Mouse (Mus musculus): ENCODE data around the gene H2-Eb1. TPM values are rescaled to one million over a fixed set of nuclear protein-coding genes. Genes with fewer than 3 reads are reported as not detected.
A peak's percentile ranks its signal among the peaks of the same experiment; 100 is the strongest.

Gene H2-Eb1
- total RNA-seq, 2 experiments from 2014 or later = 38.0 to 114 TPM

- 0 out of 2 replicates have a peak, but pooled peaks have one; percentile 30 for ATAC-seq (ENCODE audit: poor library complexity, severe bottlenecking)
These were observed 6.5 kb downstream of the H2-Eb1 start for GRCm38 (mm10) chr17:34312185-34312584.

DNA sequence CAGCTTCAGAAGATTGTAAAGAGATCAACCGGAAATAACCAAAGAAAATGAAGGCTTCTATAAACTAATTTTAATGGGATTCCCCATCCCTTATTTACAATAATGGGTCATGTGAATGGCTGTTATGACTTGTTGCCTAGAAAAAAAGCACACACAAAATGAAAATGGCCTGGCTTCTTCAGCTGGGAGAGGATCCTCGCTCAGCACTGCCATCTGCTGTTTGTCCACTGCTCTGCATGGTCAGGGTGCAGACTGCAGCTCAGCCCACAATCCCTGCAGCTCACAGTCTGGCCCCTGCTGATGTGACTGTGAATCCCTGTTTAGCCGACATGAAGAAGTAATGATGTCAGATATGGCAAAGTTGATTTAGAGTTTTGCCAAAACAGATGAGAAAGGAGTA lies 7.7 kb downstream of the H2-Eb1 start:
- peak; percentile 90 for ATAC-seq (ENCODE audit: poor library complexity, severe bottlenecking)

DNA sequence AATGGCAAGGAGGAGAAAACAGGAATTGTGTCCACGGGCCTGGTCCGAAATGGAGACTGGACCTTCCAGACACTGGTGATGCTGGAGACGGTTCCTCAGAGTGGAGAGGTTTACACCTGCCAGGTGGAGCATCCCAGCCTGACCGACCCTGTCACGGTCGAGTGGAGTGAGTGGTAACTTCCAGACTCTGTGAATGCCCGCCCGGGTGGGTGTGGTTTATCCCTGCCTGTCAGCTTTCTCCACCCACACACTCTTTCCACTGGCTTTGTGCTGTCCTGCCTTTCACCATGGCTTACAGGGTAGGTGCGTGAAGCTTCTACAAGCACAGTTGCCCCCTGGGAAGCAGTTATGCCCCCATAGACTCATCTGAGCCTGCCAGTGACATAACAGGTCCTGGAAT lies 8.6 kb downstream of the H2-Eb1 start:
- ATAC-seq (ENCODE audit: poor library complexity, severe bottlenecking) = no peak

DNA sequence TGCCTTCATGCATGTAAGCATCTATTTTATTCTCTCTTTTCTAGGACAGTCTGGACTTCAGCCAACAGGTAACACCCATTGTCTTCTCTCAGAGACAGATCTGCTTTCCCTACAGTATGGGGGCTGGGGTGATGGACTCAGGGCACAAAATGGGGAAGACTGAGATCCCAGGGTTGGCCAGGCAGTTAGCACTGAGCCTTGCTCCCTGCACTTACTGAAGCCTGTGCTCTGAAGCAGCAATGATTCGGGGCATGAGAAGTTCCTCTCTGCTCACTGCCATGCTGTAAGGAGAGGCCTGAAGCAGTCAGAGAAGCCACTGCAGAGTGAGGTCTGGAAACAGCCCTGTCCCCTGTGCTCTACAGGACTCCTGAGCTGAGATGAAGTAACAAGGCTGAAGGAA lies 9.8 kb downstream of the H2-Eb1 start:
- no peak for ATAC-seq (ENCODE audit: poor library complexity, severe bottlenecking)

GRCm38 (mm10) chr17:34316697-34317096 lies 11.0 kb downstream of the H2-Eb1 start:
- ATAC-seq (ENCODE audit: poor library complexity, severe bottlenecking) = no peak

DNA sequence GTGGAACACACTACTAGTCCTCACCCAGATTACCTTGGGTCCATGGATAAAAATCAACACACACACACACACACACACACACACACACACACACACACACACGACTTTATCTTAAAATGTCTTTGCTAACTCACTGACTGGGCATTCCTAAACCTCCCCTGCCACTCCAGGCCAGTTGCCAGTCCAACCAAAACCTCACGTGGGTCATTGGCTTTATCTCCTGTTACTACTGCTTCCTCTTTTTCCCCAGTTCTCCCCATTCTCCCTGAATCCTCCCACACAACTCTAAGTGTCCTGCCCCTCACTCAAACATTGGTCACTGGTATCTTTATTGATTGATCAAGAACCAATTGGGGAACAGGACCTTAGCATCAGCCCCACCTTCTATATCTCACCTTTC lies 11.6 kb downstream of the H2-Eb1 start:
- ATAC-seq (ENCODE audit: poor library complexity, severe bottlenecking) = no peak

- ATAC-seq (ENCODE audit: poor library complexity, severe bottlenecking) = no peak
These were observed 19.8 kb downstream of the H2-Eb1 start, which contains the start of gene H2-Eb2 for GRCm38 (mm10) chr17:34325436-34325835. Gene H2-Eb2, plus strand, starts transcription at chr17:34325665.

- ATAC-seq (ENCODE audit: poor library complexity, severe bottlenecking) = no peak
These were observed 20.7 kb downstream of the H2-Eb1 start for GRCm38 (mm10) chr17:34326373-34326772.

- peak; percentile 54 for ATAC-seq (ENCODE audit: poor library complexity, severe bottlenecking)
These were observed 24.1 kb downstream of the H2-Eb1 start for GRCm38 (mm10) chr17:34329807-34330206.

DNA sequence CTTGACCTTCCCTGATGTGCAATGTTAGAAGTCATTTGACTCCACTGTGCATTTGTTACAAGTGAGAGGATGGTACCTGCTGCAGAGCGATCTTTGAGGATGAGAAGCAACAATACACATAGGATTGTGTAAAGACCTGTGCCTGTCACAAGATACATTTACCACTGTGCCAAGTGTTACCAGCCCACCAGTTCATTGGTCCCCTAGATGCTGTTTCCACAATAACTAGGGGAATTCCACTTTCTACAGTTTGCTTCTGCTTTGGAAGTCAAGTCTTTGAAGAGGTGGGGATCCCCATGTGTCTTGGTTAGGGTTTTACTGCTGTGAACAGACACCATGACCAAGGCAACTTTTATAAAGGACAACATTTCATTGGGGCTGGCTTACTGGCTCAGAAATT lies 25.5 kb downstream of the H2-Eb1 start:
- no peak for ATAC-seq (ENCODE audit: poor library complexity, severe bottlenecking)

DNA sequence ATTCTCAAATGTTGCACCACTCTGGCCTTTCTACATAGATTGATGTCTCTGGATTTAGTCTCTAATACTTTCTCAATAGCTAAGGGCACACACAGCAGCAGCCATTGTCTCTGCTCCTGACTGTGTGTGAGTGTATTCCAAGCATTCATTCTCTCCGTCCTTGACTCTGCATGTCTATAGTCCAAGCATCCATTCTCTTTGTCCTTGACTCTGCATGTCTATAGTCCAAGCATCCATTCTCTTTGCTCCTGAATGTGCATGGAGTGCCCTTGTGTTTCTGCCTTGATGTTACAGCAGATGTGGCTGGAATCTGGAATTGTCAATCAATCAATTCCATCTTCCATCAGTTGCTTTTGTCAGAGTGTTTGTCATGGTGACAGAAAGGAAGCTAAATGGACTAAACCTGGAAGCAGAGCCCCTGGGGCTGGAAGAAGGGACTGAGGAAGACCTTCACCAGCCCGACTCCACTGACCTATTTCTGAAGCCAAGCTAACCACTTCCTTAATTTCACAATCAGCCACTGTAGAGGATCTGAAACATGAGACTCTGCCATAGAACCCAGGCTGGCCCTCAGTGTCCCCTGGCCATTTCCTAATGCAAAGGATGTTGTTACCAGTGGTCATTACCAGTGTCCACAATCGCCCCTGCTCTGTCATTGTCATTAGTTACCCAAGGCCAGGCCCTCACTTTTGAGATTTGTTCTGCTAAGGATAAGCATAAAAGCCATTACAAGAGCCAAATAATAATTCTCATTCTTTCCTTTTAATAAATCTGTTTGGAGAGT lies 35.1 kb downstream of the H2-Eb1 start:
- ATAC-seq (ENCODE audit: poor library complexity, severe bottlenecking) = peak; percentile 98

- no peak for ATAC-seq (ENCODE audit: poor library complexity, severe bottlenecking)
These were observed 39.2 kb downstream of the H2-Eb1 start for GRCm38 (mm10) chr17:34344882-34345281.

- ATAC-seq (ENCODE audit: poor library complexity, severe bottlenecking) = no peak
These were observed 39.8 kb downstream of the H2-Eb1 start for GRCm38 (mm10) chr17:34345486-34345885.

- no peak for ATAC-seq (ENCODE audit: poor library complexity, severe bottlenecking)
These were observed 40.4 kb downstream of the H2-Eb1 start for GRCm38 (mm10) chr17:34346041-34346440.

DNA sequence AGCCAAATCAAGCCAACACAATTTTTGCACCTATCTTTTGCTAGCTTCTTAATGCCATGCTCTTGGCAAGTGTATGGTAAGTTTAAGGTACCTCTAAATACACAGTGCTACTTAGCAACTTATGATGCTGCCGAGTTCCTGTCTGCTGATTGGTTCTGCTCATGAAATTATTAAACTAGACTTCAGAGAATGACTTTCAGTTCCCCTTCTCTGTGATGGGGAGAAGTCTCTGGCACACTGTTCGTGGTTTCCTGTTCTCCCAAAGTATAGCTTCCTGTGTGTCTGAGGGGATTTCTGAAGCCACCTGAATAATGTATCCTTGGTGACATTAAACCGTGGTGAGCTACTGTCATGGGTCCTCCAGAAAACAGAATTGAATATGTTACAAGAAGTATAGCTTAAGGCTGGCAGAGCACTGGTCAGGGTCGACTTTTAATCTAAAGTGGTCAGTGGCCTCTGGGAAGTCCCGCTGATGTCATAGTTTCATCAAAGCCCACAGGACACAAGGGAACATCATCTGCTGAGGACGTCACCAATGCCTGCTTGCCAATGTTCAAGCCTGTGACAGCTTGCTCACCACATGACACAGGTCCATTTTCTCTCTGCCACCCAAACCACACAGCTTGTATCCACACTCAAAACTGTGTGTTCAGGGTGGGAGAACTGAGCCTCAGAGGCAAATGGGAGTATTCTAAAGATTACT lies 42.1 kb downstream of the H2-Eb1 start:
- peak; percentile 84 for ATAC-seq (ENCODE audit: poor library complexity, severe bottlenecking)

DNA sequence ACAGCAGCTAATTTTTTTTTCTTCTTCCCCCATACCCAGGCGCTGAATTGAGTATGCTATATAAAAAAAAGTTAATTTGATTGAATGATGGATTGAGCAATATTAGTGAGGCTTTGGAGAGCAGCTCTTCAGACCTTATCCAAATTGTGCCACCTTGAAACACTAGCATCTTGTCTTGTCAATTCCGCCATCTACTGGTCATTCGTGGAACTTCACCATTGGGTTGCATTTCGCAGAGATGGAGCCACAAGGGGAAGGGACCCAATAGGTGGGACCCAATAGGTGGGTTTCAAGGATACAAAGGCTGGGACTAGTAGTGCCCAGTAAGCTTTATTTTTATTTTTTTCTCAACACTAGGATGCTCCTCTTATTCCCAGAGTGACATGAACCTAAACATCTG lies 43.8 kb downstream of the H2-Eb1 start:
- ATAC-seq (ENCODE audit: poor library complexity, severe bottlenecking) = peak; percentile 75

DNA sequence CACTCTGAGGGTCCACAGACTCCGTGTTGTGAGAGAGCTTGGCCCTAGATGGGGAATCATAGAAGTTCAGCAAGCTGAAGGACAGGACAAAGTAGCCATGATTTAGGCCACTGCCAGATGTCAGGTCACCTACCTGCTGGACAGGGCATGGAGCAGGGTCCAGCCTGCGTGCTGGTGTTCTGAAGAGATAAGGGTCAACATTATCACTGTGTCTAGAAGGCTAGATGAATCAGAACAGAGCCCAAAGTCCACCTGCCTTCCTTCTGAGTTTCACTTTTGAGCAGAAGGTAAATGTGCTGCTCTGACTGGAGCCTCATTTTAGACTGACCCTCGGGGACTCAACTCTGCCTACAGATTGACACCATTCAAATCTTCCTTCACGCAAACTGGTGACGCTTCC lies 48.9 kb downstream of the H2-Eb1 start, which contains the start of gene Btnl2:
Gene Btnl2 (plus strand): TSS at position 284 of the 400 bp plus-strand sequence.
- ATAC-seq (ENCODE audit: poor library complexity, severe bottlenecking) = no peak

DNA sequence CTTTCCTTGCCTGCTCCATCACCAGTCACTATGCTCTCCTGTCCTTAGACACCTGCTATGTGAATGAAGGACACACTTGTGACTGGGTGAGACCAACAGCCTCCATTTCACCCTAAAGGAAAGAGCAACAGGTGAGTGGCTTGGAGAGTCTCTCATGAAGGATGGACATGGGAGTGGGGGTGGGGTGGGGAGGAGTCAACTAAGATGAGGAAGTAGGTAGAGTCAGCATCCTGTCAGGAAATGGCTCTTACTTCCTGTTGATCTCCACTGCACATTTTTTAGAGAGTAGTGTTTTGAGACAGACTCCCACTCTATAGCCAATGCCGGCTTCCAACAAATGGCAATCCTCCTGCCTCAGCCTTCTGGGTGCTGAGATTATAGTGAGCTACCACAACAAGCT lies 49.3 kb downstream of the H2-Eb1 start:
- ATAC-seq (ENCODE audit: poor library complexity, severe bottlenecking) = peak; percentile 98

- ATAC-seq (ENCODE audit: poor library complexity, severe bottlenecking) = no peak
These were observed 57.4 kb downstream of the H2-Eb1 start for GRCm38 (mm10) chr17:34362954-34363546.

DNA sequence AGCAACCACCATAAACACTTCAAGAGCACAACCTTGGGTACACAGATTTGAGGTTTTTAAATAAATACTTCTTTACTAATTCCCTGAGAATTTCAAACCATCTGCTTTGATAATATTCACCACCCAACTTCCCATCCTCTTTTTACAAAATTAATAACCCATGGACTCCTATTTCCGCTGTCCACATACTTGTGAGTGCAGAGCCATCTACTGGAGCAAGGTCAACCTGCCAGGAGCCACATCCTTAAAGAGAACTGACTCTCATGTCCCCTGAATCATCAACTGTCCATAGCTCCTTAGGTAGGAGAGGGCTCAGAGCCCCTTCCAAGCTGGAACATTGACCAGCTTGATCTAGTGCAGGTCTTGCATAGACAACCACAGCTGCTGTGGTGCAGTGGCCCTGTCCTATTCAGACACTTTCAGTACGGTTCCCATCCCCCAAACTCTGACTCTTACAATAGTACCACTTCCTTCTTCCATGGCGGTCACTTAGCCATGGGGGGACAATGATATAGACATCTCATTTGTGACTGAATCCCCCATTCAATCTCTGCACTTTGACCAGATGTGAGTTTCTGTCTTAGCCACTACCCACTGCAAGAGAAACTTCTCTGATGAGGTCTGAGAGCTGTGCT lies 58.1 kb downstream of the H2-Eb1 start:
- no peak for ATAC-seq (ENCODE audit: poor library complexity, severe bottlenecking)

GRCm38 (mm10) chr17:34365031-34365430 lies 59.4 kb downstream of the H2-Eb1 start:
- no peak for ATAC-seq (ENCODE audit: poor library complexity, severe bottlenecking)
